Mouse (Mus musculus) layer of hippocampus, adult 8-10 months (tissue): ENCODE measurements around the gene Ston1. TPM values are rescaled to one million over a fixed set of nuclear protein-coding genes. Genes with fewer than 3 reads are reported as not detected.

ENCODE experiments used
- DNase-seq, 2 experiments: peaks; one replicate each; pipeline ENCODE4 v3.0.0; 2022; ENCODE audit warnings: low spot score in 2 of 2
- total RNA-seq, 4 experiments: library from RNA; stranded (reverse); gene quantifications; 2 replicates each; pipeline ENCODE4 v1.2.4; 2022

The Ston1 gene
- total RNA-seq, 4 experiments from 2014 or later = 11.3 to 16.7 (median 15.4) TPM

DNA sequence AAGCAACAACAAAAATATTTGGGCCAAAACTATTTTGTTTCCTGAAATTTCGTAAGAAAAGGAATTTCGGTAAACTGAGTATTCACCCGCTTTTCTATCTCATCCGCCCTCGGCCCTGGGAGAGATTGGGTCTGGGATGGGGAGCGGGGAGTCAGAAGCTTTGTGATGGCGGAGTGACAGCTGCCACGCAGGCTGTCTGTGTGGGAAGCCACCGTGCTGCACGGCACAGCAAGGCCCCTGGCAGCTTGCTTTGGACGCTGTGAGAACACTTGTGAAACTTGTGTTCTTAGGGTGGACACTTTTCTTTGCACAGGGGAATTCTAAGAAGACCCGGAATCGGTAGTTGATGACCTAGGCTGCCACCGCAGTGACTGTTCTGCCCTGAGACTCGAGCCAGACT lies 10.1 kb upstream of the Ston1 start:
- DNase-seq = peak; percentile 42 to 57

DNA sequence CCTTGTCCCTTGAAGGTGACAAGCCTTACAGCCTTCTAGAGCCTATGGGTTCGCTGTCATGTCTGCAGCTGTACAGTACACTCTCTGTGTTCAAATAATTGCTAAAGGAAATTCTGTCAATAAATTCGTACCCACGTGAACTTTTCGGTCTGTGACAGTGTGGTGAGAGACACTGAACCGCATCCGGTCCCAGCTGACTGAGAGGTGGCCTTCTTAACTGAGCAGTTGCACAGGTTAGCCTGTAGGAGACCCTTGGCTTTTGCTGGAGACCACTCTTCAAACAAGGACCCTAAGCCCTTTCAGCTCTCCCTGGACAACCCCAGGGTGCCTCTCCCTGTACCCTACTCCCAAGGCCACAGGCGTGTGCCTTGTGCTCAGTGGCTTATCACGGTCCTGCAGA lies 9.3 kb upstream of the Ston1 start:
- no peak for DNase-seq

DNA sequence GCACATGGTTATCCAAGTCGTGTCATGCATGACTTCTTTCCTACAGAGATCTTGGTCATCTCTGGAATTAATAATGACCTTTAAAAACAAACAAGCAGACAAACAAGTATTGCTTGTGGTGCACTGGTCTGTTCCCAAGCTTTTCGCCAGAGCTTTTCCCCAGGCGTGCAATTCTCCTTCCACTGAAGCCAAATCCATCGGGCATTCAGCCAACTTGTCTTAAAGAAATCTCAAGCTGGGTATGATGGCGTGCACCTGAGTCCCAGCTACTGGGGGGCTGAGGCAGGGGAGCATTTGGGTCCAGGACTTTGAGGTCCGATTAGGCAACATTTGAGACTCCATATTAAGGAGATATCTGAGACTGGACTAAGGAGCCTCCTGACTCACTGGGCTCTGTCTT lies 7.2 kb upstream of the Ston1 start:
- DNase-seq = no peak

DNA sequence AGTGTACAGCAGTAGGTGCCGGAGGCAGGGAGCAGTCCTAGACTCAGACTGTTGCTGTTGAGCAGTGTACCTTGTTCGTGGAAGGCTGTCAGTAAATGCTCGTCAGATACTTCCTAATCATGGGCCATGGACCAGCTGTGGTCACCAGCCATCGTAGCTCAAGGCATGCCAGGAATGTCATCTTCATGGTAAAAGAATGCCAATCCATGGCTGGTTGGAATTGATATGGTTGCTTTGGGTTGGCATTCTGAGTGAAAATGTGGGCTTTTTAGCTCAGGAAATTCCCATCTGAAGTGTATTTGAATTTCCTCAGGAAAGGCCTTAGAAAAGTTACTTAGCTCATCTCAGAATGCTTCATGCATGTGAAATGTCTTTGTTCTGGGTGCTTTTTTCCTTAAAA lies 2.4 kb upstream of the Ston1 start:
- no peak for DNase-seq

DNA sequence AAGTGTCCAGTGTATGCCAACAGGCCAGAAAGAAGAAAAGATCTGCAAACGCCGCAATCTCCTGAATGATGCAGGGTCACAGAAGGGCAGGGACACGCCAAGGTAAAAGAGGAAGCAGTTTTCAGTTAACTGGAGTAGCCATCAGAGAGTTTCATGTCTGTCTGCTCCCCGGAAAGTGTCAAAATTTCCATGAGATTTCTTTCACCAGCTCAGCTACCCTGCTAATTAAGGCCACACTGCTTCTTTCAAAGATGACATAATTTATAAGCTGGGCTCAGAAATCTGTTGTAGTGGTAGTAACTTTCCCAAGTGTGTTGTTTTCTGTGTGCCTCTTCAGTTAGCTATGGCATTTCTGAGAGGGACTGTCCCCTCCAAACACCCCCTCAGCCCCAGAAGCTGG lies 1.4 kb upstream of the Ston1 start:
- DNase-seq = no peak

DNA sequence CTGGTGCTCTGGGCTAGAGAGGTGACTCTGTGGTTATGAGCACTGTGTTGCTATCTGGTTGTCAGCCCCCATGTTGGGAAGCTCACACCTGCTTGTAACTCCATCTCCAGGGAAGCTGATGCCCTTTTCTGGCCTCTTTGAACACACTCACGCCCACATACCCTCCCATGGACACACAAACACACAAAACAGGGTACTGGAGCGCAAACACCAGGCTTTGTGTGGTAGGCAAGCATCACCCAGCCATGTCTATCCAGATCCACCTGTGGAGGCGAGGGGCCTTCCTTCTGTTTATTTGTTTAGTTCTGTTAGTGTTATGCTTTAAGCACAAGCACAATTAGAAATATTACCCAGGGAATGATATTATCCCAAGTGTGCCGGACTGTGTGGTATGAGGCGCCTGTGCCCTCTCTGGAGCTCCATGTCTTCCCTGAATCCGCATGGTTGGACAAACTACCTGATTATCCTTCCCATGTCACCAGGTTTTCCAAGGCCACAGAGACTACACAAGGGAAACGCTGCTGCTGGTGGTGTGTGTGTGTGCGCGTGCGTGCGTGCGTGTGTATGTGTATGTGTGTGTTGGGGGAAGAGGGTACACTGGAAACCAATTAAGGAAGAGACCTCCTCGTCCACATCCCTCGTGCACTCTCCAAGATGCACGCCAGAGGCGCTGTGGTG lies 801 bp upstream of the Ston1 start:
- peak in 1 of 2 experiments; percentile 74 for DNase-seq

DNA sequence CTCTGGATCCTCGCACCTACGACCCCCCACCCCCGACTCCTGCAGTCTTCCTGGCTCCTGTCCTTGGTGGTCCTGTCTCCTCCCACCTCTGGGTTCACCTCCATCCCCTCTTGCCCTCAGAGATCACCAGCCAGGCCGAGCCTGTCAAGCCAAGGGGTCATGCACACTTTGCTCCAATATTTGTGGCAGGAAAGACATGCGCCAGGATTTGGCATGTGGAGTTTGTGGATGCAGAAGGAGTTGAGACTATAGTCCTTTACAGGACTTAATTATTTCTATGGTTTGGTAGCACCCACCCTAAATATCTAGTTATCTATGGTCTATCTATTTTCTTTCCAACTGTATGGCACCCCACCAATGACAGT lies 554 bp downstream of the Ston1 start:
- no peak for DNase-seq

DNA sequence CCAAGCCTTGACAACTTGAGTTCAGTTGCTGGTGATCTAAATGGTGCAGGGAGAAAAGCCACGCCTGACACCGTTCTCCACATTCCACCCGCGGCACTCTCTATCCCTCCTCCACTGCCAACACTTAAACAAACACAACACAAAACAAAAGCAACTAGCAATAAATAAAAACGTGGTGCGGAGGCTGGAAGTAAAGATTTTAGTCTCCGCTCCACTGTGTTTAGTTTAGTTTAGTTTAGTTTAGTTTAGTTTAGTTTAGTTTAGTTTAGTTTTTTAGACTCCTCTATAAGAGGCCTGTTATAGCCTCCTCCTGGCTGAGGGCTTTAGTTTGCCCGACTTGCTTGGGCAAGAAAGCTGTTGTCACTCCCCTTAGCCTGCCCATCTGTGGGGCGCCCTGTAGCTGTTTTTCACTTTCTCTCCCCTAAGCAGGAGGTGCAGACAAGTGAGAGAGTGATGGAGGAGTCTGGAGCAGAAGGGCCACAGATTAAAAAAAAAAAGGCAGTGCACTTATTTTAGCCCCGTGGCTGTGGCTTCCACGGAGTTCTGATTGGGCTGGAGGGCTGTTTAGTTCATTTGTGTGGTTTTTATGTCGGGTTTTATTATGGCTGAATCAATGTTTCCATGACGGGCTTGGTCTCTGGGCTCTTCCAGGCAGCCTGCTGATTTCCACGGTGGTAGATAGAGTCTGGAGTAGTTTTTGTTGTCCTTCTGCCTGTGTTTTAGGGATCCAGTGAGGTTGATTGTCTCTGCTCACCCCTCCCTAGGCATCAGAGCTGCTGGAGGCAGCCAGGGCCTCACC lies 1.3 kb downstream of the Ston1 start:
- no peak for DNase-seq

DNA sequence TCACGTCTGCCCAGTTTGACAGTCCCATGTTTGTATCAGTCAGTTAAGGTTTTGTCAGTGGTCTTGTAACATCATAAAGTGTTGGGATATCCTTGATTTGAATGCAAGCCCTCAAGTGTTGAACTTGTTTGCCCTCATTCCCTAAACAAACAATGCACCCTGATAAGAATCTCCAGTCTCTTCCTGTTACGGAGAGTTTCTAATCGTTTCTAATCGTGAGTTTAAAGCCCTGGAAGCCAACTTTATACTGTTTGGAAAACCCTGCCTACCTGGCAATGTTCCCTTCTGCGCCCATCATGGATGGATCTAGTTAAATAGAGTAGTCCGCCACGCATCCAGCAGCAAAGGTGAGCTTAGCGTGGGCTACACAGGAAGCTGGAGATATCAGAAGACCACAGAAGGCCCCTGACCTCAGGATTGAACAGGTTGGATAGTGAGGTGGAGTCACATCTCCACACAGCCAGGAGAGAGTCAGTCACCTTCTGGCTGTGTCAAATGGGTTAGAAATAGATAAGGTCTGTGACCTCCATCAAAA lies 3.1 kb downstream of the Ston1 start:
- DNase-seq = no peak

DNA sequence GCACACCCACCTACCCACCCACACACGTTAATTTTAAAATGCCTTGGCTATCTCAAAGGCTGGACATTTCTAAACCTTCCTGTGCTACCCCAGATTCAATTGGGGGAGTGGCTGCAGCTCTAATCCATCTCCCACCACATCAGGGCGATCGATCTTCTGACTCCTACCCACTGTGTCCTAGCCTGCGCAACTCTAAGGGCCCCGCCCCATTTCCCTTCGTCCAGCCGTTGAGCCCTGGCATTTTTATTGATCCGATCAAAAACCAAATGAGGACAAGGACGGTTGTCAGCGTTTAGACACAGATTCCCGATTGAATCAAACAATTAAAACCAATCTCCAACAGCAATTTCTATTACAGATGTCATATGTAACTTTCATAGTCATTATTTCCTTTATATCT lies 6.5 kb downstream of the Ston1 start:
- DNase-seq = no peak

DNA sequence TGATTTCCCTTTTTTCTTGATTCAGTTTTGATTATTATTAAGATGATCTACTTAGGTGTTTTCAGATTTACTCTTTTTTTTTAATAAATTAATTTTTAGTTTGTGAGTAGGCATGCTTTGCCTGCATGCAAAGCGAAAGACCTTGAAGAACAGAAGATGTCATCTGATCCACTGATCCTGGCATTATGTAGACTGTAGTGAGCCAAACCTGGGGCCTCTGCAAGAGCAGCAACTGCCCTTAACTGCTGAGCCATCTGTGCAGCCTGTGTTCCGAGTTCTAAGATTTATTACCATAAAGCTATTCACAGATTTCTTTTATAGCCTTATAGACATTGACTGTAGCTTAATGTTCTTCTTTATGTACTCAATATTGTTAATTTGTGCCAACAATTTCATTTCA lies 8.6 kb downstream of the Ston1 start:
- DNase-seq = no peak

DNA sequence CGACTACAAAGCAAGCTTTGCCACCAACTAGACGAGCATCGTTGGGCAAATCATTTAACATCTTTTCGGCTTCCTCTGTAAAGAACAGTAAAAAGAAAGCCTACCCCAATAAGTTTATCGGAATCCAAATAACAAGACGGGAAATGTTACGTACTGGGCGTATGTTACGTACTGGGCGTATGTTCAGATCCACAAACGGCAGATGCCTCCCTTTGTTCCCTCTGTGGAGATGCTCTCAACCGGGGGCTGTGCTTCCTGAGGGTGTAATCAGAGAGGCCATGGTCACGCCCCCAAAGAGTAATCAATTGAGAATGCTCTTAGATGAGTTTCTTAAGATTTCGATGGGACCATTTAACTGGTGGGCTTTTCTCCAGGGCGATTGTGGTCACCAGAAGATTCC lies 11.9 kb downstream of the Ston1 start:
- DNase-seq = no peak

DNA sequence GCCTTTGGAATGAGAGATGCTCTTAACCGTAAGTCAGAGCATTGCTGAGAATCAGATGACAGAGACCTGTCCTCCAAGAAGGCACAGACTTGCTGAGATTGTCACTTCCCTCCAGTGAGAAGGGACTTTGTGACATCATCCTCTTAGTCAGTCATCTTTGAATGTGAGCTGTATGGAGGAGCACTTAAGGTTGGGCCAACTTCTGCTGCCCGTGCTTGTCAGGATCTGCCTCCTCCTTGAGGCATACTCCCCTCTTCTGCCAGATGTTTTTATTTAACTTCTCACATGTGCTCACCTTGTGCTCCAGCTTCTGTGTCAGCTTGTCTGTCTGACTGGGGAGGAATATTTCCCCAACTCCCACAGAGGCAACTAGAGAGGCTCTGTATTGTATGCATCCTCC lies 13.6 kb downstream of the Ston1 start:
- no peak for DNase-seq

DNA sequence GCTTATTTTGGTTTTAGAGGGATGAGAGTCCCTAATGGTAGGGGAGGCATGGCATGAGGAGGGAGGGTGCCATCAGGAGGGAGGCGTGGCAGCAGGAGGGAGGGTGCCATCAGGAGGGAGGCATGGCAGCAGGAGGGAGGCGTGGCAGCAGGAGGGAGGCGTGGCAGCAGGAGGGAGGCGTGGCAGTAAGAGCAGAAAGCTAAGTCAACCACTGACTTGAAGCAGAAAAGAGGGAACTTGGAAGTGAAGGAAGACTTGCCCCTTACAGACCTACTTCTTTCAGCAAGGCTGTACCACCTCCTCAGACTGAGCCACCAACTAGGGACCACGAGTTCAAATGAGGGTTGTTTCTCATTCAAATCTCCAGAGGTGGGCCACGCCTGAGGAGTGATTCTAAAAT lies 15.7 kb downstream of the Ston1 start:
- no peak for DNase-seq

DNA sequence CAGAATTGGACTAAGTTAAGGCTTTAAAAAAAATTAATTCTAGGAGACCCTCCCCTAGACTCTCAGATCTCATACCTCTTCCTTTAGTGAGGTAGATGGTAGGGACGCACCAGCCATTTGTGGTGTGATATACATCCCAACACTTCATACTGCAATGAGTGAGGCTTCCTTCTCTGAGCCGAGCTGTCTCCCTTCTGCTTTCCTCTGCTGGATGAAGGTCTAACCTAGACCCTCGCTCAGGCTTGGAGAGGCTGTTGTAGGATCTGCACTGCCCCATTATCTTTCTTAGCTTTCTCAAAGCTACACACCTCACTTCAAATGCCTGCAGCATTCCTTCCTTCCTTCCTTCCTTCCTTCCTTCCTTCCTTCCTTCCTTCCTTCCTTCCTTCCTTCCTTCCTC lies 16.2 kb downstream of the Ston1 start:
- no peak for DNase-seq

DNA sequence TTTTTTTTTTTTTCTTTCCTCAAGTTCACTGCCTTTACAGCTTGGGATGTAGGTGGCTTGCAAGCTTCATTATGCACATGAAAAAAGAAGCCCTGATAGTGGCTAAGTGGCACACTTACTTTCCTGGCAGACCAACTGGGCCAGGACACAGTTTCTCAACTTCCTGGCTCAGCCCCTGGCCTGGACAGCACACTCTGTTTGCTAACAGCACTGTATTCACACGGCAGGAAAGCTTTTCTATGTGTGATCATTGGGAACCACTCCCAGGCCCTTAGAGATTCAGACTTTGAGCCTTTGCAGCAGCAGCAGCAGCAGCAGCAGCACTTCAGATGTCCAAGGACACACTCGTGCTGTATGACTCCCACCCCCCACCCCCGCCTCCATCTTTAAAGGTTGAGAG lies 16.8 kb downstream of the Ston1 start:
- no peak for DNase-seq

DNA sequence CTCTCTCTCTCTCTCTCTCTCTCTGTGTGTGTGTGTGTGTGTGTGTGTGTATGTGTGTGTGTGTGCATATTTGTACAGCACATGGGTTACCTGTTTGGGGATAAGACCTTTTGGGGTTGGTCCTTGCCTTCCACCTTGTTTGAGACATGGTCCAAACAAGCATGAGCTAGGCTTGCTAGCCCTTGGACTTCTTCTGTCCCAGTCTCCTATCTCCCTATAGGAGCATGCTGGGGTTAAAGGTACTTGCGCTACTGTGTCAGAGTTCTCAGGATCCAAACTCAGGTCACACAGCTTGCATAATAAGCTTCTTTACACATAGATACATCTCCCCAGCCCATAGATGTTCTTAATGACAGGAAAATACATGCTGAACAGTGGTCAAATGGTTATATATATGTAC lies 17.2 kb downstream of the Ston1 start:
- no peak for DNase-seq

DNA sequence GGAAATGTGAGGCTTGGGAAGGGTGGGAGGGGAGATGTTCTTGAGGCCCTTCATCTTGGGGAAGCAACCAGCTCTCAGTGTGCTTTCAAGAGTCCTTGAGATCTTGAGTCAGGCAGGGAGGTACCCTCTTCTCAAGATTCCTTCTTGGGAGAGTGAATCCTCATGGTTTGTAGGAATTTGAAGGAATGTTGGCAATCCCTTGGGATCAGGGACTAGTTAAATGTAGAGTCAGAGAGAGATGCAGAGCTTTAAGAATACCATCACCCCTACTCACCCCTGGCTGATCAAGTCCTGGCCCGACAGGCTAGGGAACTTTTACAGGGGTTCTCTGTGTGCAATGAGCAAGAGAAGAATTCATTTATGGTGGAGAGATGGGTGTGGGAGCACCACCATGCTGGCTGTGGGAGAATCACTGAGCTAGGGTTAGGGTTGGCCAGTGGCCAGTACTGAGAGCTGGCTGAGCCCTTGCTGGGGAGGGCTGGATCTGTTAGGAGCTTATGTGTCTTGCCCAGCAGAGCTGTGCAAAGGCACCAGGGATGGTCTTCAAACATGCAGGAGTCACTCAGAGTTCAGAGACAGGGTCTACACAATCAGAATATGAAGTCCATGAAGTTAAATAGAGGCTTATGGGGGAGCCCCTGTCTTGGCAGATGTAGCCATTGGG lies 18.1 kb downstream of the Ston1 start:
- DNase-seq = no peak

DNA sequence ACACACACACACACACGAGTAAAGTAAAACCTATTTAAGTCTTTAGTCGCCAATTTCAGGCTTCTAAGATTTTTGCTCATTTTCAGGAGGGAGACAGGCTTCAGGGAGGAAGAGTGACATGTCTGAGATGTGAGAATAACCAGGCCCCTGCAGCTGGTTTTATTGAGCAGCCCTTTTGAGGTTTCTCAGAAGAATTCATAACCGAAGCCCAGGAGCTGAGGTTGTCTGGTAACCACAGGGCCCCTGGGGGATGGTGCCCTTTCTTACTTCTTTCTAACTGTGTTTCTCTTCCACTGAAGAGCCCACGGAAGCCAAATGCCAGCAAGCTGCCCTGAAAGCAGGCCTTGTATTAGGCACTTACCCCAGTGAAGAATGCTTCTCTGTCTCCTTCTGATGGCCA lies 23.5 kb downstream of the Ston1 start:
- DNase-seq = no peak

DNA sequence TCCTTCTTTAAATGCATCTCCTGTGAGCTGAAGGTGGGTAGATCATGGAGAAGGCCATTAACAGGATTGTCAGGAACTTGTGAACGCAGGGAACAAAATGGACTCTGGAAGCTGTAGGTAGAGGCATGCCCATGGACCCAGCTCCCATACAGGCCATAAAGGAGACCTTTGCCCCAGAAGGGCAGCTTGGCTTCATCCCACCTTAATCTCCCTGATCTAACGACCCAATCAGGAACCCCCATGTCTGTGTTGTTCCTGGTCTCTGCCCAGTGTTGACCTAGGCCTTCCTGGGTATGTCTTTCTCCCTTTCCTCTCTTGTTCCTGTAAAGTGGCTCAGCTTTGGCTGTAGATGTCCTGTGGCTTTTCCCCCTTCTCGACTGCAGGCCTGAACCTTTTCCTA lies 23.9 kb downstream of the Ston1 start:
- no peak for DNase-seq

DNA sequence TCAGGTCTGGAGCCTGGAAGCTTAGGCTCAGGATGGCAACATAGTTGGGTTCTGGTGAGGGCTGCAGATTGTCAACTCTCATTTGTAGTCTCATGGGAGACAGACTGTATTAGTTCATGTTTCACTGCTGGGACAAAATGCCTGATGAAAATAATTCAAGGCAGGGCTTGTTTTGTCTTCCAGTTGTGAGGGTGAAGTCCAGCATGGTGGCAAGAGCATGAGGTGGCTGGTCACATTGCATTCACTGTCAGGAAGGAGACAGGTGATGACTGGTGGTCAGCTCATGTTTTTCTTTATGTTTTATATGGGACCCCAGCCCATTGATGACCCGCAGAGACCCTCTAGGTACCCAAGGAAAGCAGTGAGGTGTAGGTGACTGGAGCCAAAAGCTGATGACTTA lies 25.2 kb downstream of the Ston1 start:
- no peak for DNase-seq

DNA sequence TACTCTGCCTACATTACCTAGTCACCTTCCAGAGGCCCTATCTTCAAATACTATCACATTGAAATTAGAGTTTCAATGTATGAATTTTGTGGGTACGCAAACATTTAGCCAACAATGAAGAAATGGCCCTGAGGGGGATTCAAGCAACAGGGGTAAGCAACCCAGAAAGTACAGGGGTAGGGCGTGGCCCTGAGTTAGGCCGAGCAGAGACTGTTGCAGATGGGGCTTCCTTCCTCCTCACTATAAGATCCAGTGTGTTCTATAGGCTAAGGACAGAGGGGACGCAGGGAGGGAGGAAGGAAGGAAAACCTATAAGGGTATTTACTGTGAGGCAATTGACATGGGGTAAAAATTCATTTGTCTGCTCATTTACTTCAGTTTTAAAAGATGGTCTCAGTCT lies 26.9 kb downstream of the Ston1 start:
- DNase-seq = no peak

DNA sequence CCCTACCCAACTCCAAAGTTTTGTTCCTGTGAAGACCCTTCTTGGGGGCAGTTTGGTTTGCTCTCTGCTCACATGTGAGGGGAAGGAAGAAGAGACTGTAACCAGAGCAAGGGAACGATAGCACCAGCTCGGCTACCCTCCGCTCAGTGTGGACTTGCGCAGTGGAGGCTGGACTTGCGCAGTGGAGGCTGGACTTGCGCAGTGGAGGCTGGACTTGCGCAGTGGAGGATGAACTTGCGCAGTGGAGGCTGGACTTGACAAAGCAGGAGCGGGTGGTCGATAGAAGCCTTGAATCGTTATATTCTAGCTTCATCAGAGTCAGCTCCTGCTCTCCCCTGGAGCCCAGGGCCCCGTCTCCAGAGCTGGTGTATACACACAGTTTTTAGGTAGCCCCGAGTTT lies 27.9 kb downstream of the Ston1 start:
- no peak for DNase-seq
